Mouse (Mus musculus): ENCODE data around the gene Cxcl1. TPM values are rescaled to one million over a fixed set of nuclear protein-coding genes. Genes with fewer than 3 reads are reported as not detected.
"Not testable (repeated sequence)": the region's sequence is repeated elsewhere in the genome, so short reads cannot be mapped to it uniquely, and the experiment has no call there.

The Cxcl1 gene
- not detected for total RNA-seq (2021)
- long read RNA-seq, experiment 1, result 0 reads
- long read RNA-seq, experiment 2, result 0 reads

GRCm38 (mm10) chr5:90890519-90891463 is at the start of gene Cxcl1:
Gene Cxcl1, plus strand, starts transcription at chr5:90891241.
- no peak for DNase-seq (ENCODE audit: low spot score in 2 of 2)
- Histone ChIP-seq H3K4me3 (peak within 1 kb of the TSS; percentile 46), H3K27ac (no peak within 1 kb of the TSS)
- TF ChIP-seq CTCF (conservative IDR thresholded peaks at IDR 0.05), result peak; percentile 60

GRCm38 (mm10) chr5:90843891-90844290 is 47.1 kb upstream of the Cxcl1 start:
- no peak for DNase-seq (ENCODE audit: low spot score in 2 of 2)
- TF ChIP-seq CTCF (conservative IDR thresholded peaks at IDR 0.05), result no peak
- Histone ChIP-seq H3K4me3 (no peak overlapping the region), H3K27ac (no peak overlapping the region)

DNA sequence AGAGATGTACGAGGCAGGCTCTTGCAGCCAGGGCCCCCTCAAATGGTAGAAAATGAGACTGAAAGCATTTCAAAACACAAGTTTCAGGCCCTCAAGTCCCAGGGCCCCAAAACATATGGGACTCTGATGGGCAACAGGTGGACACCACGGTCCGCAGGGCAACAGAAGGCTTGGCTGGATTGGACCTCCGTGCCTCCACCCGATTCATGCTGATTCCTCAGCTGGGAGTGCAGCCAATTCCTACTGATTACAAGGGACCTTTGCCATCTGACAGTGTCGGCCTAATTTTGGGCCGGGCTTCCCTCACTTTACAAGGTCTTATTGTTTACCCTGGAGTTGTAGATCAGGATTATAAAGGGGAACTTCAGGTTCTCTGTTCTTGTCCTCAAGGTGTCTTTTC is 40.9 kb upstream of the Cxcl1 start:
- H3K27ac ChIP-seq; DNase-seq (ENCODE audit: low spot score in 2 of 2); H3K4me3 ChIP-seq: not testable (repeated sequence)

- not testable (repeated sequence) for DNase-seq (ENCODE audit: low spot score in 2 of 2); H3K27ac ChIP-seq; H3K4me3 ChIP-seq
Measured at GRCm38 (mm10) chr5:90851391-90851790, 39.6 kb upstream of the Cxcl1 start.

DNA sequence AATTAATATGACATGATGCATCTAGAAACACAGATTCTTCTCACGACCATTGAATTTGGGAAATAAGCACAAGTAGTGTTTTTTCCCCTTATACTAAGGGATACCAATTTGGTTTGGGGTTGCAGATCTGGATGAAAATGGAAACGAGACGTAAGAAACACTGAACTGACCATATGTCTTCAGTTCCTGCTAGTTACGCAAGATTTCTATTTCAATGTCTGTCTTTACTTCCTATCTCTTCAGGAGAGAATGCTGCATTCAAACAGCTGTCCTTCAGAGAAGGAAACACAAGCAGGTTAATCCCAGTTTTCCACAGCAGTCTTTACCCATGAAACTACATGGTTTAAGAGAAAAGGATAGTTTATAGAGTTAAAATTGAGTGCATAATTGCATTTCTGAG is 37.8 kb upstream of the Cxcl1 start:
- Histone ChIP-seq H3K4me3 (no peak overlapping the region), H3K27ac (no peak overlapping the region)
- TF ChIP-seq CTCF (conservative IDR thresholded peaks at IDR 0.05), result no peak
- DNase-seq (ENCODE audit: low spot score in 2 of 2), result no peak

DNA sequence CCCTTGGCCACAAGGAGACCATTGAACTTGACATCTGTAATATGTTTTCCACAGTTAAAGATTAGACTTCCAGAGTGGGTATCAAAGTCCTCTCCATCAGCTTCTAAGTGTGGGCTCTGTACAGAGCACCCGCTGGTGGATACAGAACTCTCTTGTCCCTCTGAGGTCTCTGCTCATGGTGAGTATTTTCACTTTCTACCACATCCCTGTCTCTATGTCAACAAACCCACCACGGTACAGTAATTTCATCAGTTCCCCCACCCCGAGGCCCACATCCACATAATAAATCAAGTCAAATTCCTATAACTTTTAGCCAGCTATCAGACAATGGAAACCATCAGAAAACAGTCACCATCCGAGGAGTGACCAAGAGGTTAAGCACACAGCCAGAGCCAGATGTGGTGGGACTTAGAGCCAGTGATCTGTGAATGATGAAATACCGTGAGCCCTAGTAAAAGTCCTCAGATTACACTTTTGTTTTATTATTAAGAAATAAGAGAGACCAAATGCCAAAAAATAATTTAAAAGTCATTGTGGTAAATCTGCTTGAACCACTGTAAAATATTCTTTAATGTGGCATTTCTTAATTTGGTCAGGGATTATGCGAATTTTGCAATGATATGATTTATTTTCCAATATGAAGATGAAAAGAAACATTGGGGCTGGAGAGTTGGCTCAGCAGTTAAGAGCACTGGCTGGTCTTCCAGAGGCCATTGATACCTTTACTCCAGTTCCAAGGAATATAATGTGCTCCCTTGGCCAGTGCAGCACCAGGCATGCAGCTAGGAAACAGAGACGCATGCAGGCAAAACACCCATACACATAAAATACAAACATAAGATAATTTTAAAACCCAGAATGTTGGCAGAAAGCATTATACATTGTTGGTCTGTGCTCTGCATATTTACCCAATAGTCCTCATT is 35.5 kb upstream of the Cxcl1 start:
- DNase-seq (ENCODE audit: low spot score in 2 of 2), result no peak
- no peak overlapping the region for H3K27ac ChIP-seq
- no peak overlapping the region for H3K4me3 ChIP-seq
- no peak for TF ChIP-seq CTCF (conservative IDR thresholded peaks at IDR 0.05)

DNA sequence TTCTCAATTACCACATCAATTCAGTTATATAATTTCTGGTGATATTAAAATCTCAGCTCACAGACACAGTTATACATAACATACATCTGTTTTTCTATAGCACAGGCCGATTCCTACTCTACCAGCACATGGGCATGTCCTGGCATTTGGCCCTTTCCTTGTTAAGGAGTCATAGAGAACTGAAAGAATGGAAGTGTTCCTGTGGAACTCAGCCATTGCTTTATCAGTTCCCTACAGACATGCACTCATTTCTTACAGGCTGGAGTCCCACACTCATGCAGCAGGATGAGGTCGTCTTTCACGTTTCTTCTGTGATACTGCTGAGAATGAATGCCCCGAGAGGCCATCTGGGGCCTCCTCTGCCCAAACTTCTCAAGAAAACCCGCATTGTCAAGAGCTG is 33.6 kb upstream of the Cxcl1 start:
- Histone ChIP-seq H3K27ac (no peak overlapping the region), H3K4me3 (no peak overlapping the region)
- no peak for DNase-seq (ENCODE audit: low spot score in 2 of 2)
- no peak for TF ChIP-seq CTCF (conservative IDR thresholded peaks at IDR 0.05)

DNA sequence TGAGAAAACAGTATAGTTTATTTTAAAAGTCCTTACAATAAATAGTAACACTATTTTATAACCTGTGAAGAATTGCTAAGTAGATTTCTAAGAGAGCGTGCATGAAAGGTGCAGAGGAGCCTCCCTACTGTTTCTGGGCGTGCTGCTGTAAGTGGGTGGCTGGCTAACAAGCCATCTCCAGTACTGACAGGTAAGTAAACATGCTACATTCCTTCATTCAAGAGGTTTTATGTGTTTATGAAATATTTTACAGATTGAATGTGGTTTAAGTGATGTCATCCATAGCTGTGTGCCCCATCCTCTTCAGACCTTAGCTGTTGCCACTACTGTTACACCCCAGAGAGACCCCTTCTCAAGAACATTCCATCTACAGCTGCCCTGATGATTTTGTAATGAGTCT is 32.6 kb upstream of the Cxcl1 start:
- no peak for DNase-seq (ENCODE audit: low spot score in 2 of 2)
- no peak for TF ChIP-seq CTCF (conservative IDR thresholded peaks at IDR 0.05)
- no peak overlapping the region for H3K27ac ChIP-seq

GRCm38 (mm10) chr5:90859031-90859430 is 32.0 kb upstream of the Cxcl1 start:
- Histone ChIP-seq H3K4me3 (no peak overlapping the region), H3K27ac (no peak overlapping the region)
- TF ChIP-seq CTCF (conservative IDR thresholded peaks at IDR 0.05), result no peak
- DNase-seq (ENCODE audit: low spot score in 2 of 2), result peak in 1 of 2 experiments; percentile 31

More for the DNA sequence above, 32.6 kb upstream of the Cxcl1 start:
- no peak overlapping the region for H3K4me3 ChIP-seq

DNA sequence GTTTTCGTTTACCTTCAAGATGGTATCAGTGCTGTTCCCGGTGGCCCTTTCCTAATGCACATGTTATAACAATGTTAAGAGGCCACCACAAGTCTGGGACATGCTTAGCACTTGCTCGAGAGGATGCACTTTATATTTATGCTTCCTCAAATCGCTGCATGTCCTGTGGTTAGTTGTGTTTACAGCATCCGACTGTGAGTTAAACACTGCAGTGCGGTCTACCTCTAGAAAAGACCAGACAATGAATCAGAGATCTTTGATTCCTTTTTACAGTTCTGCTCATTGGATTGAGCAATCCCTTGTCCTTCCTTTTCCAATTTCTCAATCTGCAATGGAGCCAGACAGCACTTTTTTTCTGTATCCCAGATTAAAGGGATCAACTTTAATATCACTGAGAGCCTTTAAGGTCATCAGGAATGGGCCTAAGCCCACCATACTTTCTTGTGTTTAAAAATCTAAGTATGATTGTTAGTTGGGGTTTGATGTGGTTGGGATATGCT is 29.1 kb upstream of the Cxcl1 start:
- no peak overlapping the region for H3K4me3 ChIP-seq
- no peak for TF ChIP-seq CTCF (conservative IDR thresholded peaks at IDR 0.05)

GRCm38 (mm10) chr5:90866770-90867169 is 24.3 kb upstream of the Cxcl1 start:
- H3K27ac ChIP-seq, result no peak overlapping the region
- TF ChIP-seq CTCF (conservative IDR thresholded peaks at IDR 0.05), result peak; percentile 64
- no peak for DNase-seq (ENCODE audit: low spot score in 2 of 2)
- no peak overlapping the region for H3K4me3 ChIP-seq

More for the DNA sequence above, 29.1 kb upstream of the Cxcl1 start:
- DNase-seq (ENCODE audit: low spot score in 2 of 2), result no peak
- no peak overlapping the region for H3K27ac ChIP-seq

GRCm38 (mm10) chr5:90872377-90872776 is 18.7 kb upstream of the Cxcl1 start:
- DNase-seq (ENCODE audit: low spot score in 2 of 2), result no peak
- Histone ChIP-seq H3K4me3 (no peak overlapping the region), H3K27ac (no peak overlapping the region)
- TF ChIP-seq CTCF (conservative IDR thresholded peaks at IDR 0.05), result no peak

DNA sequence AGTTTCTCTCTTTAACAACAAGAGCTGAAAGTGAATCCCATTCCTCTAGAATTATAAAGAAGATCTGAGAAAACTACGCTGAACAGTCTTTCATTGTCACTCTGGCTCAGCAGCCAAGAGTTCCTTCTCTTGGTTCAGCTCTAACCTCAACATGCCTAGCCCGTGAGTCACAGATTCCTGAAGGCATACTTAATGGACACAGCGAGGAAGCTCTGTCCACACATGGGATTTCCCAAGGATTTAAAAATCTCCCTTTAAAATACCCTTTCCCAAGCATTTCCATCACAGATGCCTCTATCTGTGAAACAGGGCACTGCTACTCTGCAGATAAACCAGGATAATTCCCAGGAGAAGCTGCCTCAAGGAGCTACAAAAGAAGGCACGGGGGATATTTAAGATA is 15.0 kb upstream of the Cxcl1 start:
- no peak overlapping the region for H3K4me3 ChIP-seq

More for the DNA sequence above, 15.0 kb upstream of the Cxcl1 start:
- DNase-seq (ENCODE audit: low spot score in 2 of 2), result no peak
- peak; percentile 48 for TF ChIP-seq CTCF (conservative IDR thresholded peaks at IDR 0.05)
- H3K27ac ChIP-seq, result no peak overlapping the region
